Mouse (Mus musculus) olfactory bulb, adult 2 months (tissue): Measurements from ENCODE around the gene Ptpn1.

Experiments used
- CTCF ChIP-seq: fragments of 200-500 bp; IDR thresholded peaks from 2 replicates; pipeline ENCODE4 v1.5.1; 2012; ENCODE audit warnings: low read depth, mild to moderate bottlenecking, low read length, moderate library complexity; ENCODE audit not compliant: insufficient read depth
- POLR2A ChIP-seq: fragments of 200-500 bp; IDR thresholded peaks from 2 replicates; pipeline ENCODE4 v1.6.1; 2012; ENCODE audit warnings: mild to moderate bottlenecking, low read depth, low read length, moderate library complexity; ENCODE audit not compliant: insufficient read depth

- TF ChIP-seq CTCF (no peak), POLR2A (no peak)
Observed at GRCm38 (mm10) chr2:167925841-167926800, 5.7 kb upstream of the Ptpn1 start.
